ENCODE assay signal across 19 mouse cellular contexts in the genomic region with DNA sequence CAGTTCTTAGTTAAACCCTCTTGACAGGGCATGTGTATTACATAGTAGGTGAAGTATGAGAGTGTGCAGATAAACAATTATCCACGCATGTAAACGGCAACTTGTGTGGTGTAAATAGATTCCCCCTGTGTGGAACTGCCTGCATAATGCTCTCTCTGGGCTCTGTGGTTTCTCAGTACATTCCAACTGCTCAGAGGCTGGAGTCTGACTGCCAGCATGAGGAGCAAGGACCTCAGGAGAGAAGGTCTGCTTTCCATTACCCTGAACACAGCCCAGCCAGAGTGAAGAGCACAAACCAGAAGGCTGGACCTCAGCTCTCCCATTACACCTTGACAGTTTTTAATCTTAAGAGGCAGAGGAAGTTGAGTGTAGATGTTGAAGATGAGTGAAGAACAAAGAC. TPM values are rescaled to one million over a fixed set of nuclear protein-coding genes. Genes with fewer than 3 reads are reported as not detected.
DNase-seq lines count a peak whose midpoint lies in the region; ATAC-seq lines count a peak whose summit lies in the region.
"Had no signal": no experiment of that assay in that cellular context is flagged by ENCODE, and none has a peak within 500 bp of the region (broad histone marks: within the 10 kb centered on the region; RNA-seq: fewer than 3 reads in every experiment).

No protein-coding gene starts in this region.

- no peak overlapping the region for H3K4me3 ChIP-seq in limb, embryonic 12.5 days (replicated peaks)
- H3K4me3 ChIP-seq in limb, embryonic 10.5 days, result no peak overlapping the region
- no peak overlapping the region for H3K4me3 ChIP-seq in embryonic facial prominence, embryonic 12.5 days
- no peak overlapping the region for H3K4me3 ChIP-seq in limb, embryonic 13.5 days
- H3K4me3 ChIP-seq: forebrain, embryonic 10.5 days; heart, embryonic 15.5 days; hindbrain, embryonic 13.5 days; megakaryocyte, embryonic 14.5 days had no signal

- WGBS in limb, embryonic 12.5 days, result 63% methylated on average over 2 of the region's 2 CpGs
- WGBS in limb, embryonic 10.5 days, result 78% methylated on average over 2 of the region's 2 CpGs
- 34% methylated on average over 2 of the region's 2 CpGs for WGBS in embryonic facial prominence, embryonic 12.5 days
- WGBS in limb, embryonic 13.5 days, result 37% methylated on average over 2 of the region's 2 CpGs

- no peaks in the 10 kb centered on the region for H3K9me3 ChIP-seq in limb, embryonic 12.5 days
- H3K9me3 ChIP-seq in limb, embryonic 10.5 days (replicated peaks), result no peaks in the 10 kb centered on the region
- no peaks in the 10 kb centered on the region for H3K9me3 ChIP-seq in embryonic facial prominence, embryonic 12.5 days
- no peaks in the 10 kb centered on the region for H3K9me3 ChIP-seq in limb, embryonic 13.5 days
- H3K9me3 ChIP-seq: forebrain, embryonic 10.5 days; heart, embryonic 15.5 days; hindbrain, embryonic 13.5 days; megakaryocyte, embryonic 14.5 days had no signal

- 0 out of 2 replicates have a peak overlapping the region, but pooled peaks have one; percentile 4 for H3K27ac ChIP-seq in limb, embryonic 12.5 days
- no peak overlapping the region for H3K27ac ChIP-seq in limb, embryonic 10.5 days
- H3K27ac ChIP-seq in embryonic facial prominence, embryonic 12.5 days, result peak overlapping the region; percentile 81
- peak overlapping the region; percentile 44; the same call in 1 of the 2 replicates for H3K27ac ChIP-seq in limb, embryonic 13.5 days
- H3K27ac ChIP-seq: forebrain, embryonic 10.5 days; heart, embryonic 15.5 days; hindbrain, embryonic 13.5 days had no signal

- H3K4me2 ChIP-seq in limb, embryonic 12.5 days, result no peak overlapping the region
- H3K4me2 ChIP-seq in embryonic facial prominence, embryonic 12.5 days (replicated peaks), result no peak overlapping the region
- no peak overlapping the region for H3K4me2 ChIP-seq in limb, embryonic 13.5 days (replicated peaks)
- H3K4me2 ChIP-seq: heart, embryonic 15.5 days; hindbrain, embryonic 13.5 days; liver, embryonic 11.5 days had no signal

- H3K4me1 ChIP-seq in limb, embryonic 12.5 days (replicated peaks), result no peaks in the 10 kb centered on the region; the same call in 1 of the 2 replicates
- H3K4me1 ChIP-seq in limb, embryonic 10.5 days, result peaks cover 19% of the 10 kb centered on the region
- peaks cover 24% of the 10 kb centered on the region for H3K4me1 ChIP-seq in embryonic facial prominence, embryonic 12.5 days
- H3K4me1 ChIP-seq in limb, embryonic 13.5 days, result 0 out of 2 replicates have a peak, but pooled peaks cover 8% of the 10 kb centered on the region
- H3K4me1 ChIP-seq: heart, embryonic 15.5 days; megakaryocyte, embryonic 14.5 days had no signal

- no peaks in the 10 kb centered on the region for H3K27me3 ChIP-seq in limb, embryonic 12.5 days
- no peaks in the 10 kb centered on the region for H3K27me3 ChIP-seq in limb, embryonic 10.5 days (ENCODE audit: low read depth, poor library complexity, severe bottlenecking)
- H3K27me3 ChIP-seq in embryonic facial prominence, embryonic 12.5 days, result no peaks in the 10 kb centered on the region
- no peaks in the 10 kb centered on the region for H3K27me3 ChIP-seq in limb, embryonic 13.5 days
- H3K27me3 ChIP-seq: CH12.LX; heart, embryonic 15.5 days; hindbrain, embryonic 13.5 days had no signal

- H3K9ac ChIP-seq in limb, embryonic 12.5 days (replicated peaks), result no peak overlapping the region
- no peak overlapping the region for H3K9ac ChIP-seq in embryonic facial prominence, embryonic 12.5 days
- no peak overlapping the region for H3K9ac ChIP-seq in limb, embryonic 13.5 days
- H3K9ac ChIP-seq: heart, embryonic 15.5 days; hindbrain, embryonic 13.5 days had no signal

- H3K36me3 ChIP-seq in limb, embryonic 12.5 days, result no peaks in the 10 kb centered on the region
- no peaks in the 10 kb centered on the region for H3K36me3 ChIP-seq in limb, embryonic 10.5 days
- no peaks in the 10 kb centered on the region for H3K36me3 ChIP-seq in embryonic facial prominence, embryonic 12.5 days
- H3K36me3 ChIP-seq in limb, embryonic 13.5 days, result no peaks in the 10 kb centered on the region
- H3K36me3 ChIP-seq: heart, embryonic 15.5 days; hindbrain, embryonic 13.5 days had no signal

- DNase-seq in embryo, embryonic 11 days, result peak; percentile 21
- DNase-seq in embryo, embryonic 10.5 days (ENCODE audit: low spot score), result no peak
- DNase-seq in limb, embryonic 10.5 days (ENCODE audit: low spot score), result no peak
- DNase-seq in cerebellum, postnatal 10 days, result no peak
- DNase-seq in T-cell, adult 2 months (ENCODE audit: low spot score), result no peak
- DNase-seq: adrenal gland, adult 2 months; cerebellum, adult 9-10 months; lung, adult 18-20 months; retina, postnatal 1 day; right cerebral cortex, postnatal 4 days had no signal

- ATAC-seq in limb, embryonic 12.5 days (ENCODE audit: insufficient number of reproducible peaks, insufficient read depth, low FRiP score, low TSS enrichment, low read depth), result no peak
- ATAC-seq in embryonic facial prominence, embryonic 12.5 days (ENCODE audit: insufficient number of reproducible peaks, insufficient read depth, low FRiP score, low TSS enrichment), result peak; percentile 88; the same call in 1 of the 2 replicates
- peak; percentile 71 for ATAC-seq in limb, embryonic 13.5 days (ENCODE audit: low FRiP score, low read depth)

RNA-seq across cellular contexts. Expression of gene 1110051M20Rik, which starts 33.0 kb away (rescaled TPM):
- polyA plus RNA-seq in limb, embryonic 12.5 days (2016; fragmentation: Nextera tagmentation; extraction: Ambion mirVana), result 70.2 and 81.5 TPM in 2 replicates
- polyA plus RNA-seq in limb, embryonic 10.5 days (2016; fragmentation: Nextera tagmentation; extraction: Ambion mirVana), result 63.9 and 78.3 TPM in 2 replicates
- polyA plus RNA-seq in embryonic facial prominence, embryonic 12.5 days (2016; fragmentation: Nextera tagmentation; extraction: Ambion mirVana), result 71.3 and 80.1 TPM in 2 replicates
- 77.2 and 79.4 TPM in 2 replicates for polyA plus RNA-seq in limb, embryonic 13.5 days (2015; fragmentation: Nextera tagmentation; extraction: Ambion mirVana)

RNA-seq across cellular contexts. Expression of gene Lrp4, which starts 45.8 kb away (rescaled TPM):
- 6.2 and 7.2 TPM in 2 replicates for polyA plus RNA-seq in limb, embryonic 12.5 days (2016; fragmentation: Nextera tagmentation; extraction: Ambion mirVana)
- polyA plus RNA-seq in limb, embryonic 10.5 days (2016; fragmentation: Nextera tagmentation; extraction: Ambion mirVana), result 6.5 and 6.9 TPM in 2 replicates
- polyA plus RNA-seq in embryonic facial prominence, embryonic 12.5 days (2016; fragmentation: Nextera tagmentation; extraction: Ambion mirVana), result 7.9 and 8.2 TPM in 2 replicates
- 8.2 and 9.0 TPM in 2 replicates for polyA plus RNA-seq in limb, embryonic 13.5 days (2015; fragmentation: Nextera tagmentation; extraction: Ambion mirVana)
